Mouse (Mus musculus): ENCODE results near the gene Ppp1r1b.

Gene Ppp1r1b

DNA sequence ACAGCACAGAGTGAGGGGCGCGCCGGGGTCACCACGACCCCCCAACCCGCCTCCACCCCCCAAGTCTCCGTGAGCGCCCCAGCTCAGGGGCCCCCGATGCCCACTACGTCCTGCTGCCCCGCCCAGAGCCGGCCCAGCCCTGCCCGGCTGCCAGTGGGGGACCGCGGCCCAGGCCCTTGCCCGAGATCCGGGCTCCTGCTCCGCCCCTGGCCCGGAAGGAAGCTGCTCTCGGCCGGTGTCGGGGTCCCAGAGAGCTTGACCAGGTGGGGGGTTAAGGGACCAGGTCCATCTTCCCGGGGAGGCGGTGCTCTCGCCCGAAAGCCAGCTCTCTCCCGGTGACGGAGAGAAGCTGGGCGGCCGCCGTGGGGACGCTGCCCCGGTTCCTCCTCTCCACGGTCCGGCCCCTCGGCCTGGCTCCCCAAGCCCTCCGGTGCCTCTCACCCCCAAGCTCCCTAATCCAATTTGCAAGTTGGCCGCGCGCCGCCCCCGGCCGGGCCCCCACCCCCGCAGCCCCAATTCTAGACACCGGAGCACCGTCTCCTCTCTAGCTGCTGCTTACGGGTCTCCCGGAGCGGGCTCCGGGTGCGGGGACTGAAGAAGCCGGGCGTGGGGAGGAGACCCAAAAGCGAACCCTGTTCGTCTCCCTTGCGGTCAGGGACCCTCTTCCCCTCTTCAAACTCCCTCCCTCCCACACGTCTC is 19.7 kb upstream of the Ppp1r1b start:
- no peak for DNase-seq (ENCODE audit: low spot score)

DNA sequence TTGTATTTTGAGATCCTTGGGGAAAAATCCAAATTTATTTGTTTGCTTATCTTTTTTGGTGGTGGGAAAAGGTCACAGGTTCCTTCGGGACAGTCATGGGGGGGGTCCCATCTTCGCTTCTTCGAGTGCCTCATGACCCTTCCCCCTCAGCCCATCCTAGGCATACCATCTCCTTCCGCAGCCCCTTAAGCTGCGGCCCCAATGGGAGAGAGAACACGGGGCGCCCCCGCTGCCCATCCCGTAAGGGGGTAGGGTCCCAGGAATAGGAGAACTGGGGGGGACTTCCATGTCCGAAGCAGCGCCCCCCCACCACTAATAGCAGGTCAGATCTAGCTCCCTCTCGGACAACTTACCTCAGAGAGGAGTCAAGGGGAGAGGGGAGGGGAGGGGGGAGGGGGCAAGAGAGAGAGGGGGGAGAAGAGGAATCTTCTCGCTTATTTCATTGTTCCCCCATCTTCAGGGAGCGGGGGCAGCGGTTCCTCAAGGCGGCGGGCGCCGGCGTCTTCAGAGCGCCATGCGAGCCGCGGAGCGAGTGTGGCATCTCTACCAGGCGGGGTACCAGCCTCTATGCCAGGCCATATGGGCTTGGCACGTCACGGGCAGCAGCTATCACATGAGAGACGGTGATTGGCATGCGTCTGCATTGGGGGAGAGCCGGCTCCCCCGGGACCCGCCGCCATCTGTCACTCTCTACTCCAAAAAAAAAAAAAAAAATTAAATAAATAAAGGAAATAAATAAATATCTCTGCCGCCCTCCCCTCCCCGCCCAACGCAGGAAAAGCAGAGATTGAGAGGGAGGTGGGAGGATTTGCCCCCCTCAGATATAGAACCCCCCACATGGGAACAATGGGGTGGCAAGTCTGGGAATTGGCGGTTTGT is 18.9 kb upstream of the Ppp1r1b start, which contains the start of gene Neurod2:
Gene Neurod2 (minus strand): TSS at position 568 of the 879 bp plus-strand sequence.
- peak; percentile 83 for DNase-seq (ENCODE audit: low spot score)

DNA sequence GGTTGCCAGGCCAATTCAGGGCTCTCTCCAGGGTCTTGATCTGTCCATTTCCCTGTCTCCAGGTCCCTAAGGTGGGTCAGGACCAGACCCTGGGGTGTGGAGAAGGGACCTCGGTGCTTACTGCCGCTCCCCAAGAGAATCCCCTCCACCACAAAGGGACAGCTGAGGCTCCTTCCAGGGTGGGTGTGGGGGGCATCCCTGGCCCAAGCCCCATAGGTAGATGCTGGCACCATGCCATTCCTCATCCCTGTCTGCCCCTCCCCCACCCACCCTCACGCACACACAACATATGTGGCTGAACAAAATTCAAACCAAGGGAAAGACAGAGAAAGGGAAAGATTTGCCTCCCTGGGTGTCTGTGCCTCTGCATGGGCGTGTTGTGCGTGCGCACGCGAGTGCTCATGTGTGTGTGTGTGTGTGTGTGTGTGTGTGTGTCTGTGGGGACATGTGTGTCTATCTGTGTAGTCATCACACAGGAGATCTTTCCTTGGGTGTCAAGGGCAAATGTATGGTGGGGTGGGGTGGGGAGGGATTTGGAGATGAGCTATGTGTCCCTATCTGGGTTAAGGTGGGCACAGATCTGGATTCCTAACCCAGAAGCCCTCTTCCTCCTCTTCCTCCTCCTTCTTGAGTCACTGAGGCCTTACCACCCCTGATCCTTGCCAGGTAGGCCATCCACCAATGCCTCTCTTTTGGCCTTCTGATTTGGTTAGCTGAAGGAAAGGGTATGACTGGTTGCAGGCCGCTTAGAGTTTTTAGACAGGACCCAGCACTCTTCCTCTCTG is 18.1 kb upstream of the Ppp1r1b start:
- peak; percentile 37 for DNase-seq (ENCODE audit: low spot score)

DNA sequence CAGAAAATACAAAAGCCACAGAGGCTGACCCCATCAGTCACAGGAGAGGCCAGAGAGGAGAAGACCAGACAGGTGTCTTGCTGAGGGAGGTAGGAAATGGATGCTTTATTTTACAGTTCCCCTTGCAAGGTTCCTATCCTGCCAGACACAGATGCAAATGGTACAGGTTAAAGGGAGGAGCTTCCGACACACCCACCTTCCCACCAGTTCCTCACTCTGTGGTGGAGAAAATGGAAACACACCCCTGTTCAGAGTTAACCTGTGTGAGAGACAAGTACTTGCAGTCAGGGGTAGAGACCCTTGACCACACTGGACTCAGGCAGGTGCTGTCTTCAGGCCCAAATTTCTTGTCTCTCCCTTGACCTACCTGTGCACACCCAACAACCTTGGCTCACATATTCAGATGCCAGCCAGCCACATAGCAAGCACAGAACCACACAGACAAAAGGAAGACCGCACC is 17.4 kb upstream of the Ppp1r1b start:
- no peak for DNase-seq (ENCODE audit: low spot score)

DNA sequence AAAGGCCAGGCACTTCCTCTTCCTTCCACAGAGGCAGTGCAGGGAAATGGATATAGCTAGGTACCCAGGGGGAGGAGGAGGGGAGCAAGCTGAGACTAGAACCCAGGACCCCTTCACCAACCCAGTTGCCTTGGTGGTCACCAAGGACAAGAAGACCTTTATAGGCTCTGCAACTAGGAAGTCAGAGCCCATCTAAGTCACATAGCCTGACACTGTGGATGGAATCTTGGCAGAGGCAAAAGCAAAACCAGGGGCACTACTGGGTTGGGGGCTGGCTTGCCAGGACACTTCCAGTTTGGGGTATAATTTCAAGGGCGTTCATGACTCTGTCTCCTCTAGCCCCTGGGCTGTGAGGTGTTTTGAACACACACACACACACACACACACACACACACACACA is 16.8 kb upstream of the Ppp1r1b start:
- no peak for DNase-seq (ENCODE audit: low spot score)

DNA sequence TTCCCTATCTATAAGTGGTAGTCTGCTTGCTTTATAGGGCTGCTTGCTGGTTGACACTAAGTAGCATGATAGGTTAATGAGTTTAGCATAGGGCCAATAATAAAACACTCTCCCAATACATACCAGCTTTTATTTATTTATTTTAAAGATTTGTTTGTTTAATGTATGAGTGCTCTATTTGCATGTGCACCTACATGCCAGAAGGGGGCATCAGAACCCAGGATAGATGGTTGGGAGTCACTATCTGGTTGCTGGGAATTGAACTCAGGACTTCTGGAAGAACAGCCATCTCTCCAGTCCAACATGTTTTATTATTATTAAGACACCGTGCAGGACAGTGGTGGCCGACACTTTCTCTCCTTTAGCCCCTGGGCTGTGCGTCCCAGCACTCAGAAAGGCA is 16.0 kb upstream of the Ppp1r1b start:
- DNase-seq (ENCODE audit: low spot score): no peak

DNA sequence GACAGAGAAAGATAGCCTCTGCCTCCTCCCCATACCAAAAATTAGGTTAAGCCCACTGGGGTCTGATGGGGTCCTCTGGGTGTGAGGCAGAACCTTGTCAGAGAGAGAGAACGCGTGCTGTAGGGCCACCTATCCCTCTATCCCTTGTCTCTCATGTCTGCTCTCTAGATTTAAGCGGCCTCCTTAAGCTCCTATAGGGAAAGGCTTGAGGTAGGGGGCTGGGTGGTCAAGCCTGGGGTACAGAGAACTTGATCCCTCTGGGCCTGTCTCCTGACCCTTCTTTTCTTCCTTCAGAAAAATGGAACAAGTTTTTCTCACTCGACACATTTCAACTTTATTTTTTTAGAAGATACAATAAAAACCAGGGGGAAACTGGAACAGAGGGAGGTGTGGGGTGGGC is 15.4 kb upstream of the Ppp1r1b start:
- DNase-seq (ENCODE audit: low spot score): no peak

DNA sequence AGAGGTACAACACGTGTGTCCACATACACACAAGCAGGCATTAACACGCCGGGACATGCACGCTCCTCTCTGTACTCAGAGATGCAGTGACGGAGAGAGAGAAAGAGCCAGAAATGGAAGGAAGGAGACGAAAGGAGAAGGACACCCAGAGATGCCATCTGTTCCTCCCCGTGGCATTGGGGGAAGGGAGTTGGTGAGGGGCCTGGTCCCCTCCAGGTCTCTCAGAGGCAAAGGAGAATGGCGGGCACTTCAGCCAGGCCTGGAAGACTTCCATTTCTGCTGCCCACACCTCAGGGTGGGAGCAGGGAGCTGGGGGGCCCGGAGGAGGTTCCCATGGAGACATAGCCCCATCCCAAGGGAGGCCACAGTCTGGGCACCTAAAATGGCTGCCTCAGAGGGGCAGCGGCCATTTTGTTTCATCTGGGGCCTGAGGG is 14.9 kb upstream of the Ppp1r1b start:
- DNase-seq (ENCODE audit: low spot score): no peak

DNA sequence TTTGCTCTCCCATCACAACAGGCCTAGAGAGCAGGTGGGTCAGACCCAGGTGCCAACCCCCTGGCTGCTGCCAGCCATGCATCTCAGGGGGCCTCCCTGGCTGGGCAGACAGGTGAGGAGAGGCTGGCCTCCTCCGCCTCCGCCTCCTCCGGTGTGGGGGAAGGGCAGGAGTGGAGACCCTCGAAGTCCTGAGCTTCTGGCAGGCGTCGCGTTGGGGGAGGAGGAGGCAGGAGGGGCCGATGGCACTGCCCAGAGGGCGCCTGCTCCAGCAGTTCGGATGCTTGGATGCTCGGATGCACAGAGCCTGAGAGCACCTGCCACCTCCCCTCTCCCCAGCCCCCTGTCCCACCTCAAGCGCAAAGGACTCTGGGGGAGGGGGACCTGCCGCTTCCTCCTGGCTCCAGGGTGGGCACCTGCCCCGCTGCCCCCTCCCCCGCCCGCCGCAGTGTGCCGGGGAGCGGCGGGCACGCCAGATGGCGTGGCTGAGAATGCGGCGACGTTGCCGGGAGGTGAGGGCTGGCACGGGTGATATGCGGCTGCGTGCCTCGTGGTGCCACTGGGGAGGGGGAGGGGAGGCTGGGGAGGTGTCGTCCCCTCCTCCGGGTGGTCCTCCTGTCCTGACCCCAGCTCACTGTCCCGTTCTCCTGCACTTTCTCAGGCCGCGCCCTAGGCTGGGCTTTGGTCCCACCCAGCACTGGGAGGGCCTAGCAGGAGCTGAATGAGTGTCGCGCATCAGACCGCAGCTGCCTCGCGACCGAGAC is 14.0 kb upstream of the Ppp1r1b start:
- DNase-seq (ENCODE audit: low spot score): no peak

DNA sequence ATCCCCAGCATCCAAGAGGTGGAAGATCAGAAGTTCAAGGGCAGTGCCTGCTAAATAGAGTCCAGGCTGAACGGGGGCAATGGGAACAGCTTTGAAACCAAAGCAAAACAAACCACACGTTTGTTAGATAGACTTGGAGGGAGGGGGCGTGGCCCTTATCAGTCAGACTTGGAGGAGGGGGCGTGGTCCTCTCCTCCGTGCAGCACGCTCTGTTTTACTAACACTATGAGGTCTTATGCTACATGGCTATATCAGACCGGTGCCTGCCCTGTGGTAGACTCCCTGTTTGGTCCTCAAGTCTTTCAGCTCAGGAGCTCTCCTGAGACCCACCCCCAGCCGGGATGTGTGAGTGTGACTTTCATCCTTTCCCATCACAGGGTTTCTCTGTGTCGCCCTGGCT is 13.0 kb upstream of the Ppp1r1b start:
- DNase-seq (ENCODE audit: low spot score): no peak

DNA sequence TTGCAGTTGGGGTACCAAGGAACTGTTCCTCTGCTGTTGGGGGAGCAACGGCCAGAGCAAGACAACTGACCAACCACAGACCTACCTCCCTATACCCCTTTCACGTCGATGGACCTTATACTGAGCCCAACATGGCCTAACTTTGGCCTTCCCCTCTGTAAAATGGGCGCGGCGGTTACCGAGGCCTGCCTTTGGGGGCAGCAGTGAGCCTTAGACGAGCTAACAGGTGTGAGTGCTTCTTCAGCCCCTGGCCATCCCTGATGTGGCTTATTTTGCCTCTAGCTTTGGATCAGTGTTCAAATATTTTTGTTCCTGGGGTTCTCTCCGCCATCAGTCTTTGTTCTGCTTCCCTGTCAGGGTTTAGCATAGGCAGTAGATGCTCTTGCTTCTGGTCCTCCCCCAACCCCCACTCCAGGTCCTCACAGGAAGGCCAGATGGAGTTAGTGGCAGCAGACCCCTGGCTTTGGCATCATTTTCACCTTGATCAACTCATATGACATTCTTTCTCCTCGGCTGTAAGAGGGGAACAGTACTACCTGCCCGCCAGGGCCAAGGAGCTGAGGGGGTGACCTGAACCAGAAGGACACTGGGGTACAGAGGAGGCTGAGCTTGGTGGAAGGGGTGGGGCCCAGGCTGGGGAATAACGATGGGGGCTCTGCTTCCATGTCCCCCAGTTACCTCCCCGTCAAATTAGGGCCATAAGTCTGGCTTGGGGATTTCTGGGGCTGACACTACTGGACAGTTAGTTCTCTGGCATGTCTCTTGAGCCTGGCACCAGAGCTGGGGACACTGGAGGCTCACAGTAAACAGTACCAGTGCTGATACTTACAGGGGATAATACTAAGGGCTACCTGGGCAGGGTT is 11.7 kb upstream of the Ppp1r1b start:
- no peak for DNase-seq (ENCODE audit: low spot score)

DNA sequence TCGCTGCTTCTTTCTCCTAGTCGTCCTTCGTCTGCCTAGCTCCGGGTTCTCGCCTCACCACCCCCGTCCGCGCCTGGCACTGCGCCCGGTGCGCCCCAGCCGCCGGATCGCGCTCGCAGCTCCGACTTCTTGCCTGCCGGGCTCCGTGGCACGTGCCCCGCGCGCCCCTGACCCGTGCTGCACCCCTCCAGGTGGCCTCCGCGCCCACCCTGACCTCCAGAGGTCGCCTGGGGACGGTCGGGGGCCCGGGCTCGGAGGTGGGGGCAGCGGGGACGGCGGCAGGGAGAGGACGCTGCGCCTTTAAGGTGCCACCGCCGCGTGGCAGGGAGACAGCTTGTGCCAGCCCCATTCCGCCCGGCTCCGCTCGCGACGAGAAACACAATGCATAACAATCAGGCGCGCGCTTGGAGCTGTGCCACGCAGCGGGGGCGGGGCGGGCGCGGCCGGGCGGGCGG is 9.7 kb upstream of the Ppp1r1b start:
- DNase-seq (ENCODE audit: low spot score): peak; percentile 73

DNA sequence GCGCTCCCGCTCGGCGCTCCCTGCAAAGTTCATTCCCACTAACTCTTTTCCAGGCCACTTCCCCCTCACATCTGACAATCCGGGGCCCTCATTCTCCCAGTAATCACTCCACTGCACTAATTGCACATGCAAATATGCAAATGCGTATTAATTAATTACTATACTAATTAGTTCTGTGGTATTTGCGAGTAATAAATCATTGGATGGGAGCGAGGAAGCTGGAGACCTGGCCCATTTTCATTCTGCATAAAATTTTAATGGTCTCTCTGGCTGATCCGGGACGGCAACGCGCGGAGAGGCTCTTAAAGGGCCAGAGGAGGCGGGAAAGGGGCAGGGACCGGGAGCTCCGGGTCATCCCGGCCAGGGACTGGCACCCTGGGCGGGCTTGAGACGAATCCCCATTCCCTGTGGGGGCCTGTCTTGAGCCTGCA is 9.1 kb upstream of the Ppp1r1b start:
- DNase-seq (ENCODE audit: low spot score): no peak

DNA sequence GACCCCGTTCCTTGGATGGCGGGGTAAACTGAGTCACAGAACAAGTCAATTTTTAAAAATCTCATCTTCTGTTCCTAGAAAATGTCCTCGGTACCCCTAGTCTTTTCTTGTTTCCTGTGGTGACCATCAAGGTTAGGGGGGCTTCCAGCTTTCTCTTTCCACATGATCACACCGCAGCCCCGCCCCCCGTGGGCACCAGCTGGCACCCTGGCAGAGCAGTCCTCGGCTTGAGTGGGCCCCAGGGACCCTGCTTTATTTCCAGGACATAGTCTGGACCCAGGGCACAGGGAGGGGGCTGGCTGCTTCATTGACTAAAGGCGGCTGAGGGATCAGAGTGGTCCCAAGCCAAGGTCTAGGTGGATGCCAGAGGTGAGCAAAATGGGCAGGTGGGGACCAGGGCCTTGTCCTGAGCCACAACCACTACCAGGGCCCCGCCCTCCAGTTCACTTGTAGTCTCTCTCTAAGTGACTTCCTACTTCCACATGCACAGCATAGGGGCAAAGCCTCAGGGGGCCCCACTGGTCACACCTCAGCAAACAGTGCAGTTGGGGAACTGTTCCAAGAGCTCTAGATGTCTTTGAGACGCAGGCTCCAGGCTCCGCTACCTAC is 8.4 kb upstream of the Ppp1r1b start:
- DNase-seq (ENCODE audit: low spot score): no peak

DNA sequence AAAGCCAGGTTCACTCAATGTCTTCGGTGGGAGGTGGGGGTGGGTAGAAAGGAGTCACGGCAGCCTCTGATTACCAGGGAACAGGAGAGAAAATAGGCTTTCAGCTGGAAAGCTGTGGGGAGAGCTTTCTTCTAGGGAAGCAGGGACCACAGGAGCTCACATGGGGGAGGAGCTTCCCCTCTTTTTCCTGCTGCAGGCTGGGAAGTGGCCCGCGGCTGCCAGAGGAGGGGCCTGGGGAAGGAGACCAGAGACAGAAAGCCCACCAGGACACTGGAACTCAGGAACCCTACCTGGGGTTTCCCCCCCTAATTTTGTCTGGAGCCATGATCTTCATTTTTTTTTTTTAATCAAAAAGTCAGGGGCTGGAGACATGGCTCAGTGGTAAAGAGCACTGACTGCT is 7.6 kb upstream of the Ppp1r1b start:
- DNase-seq (ENCODE audit: low spot score): no peak

DNA sequence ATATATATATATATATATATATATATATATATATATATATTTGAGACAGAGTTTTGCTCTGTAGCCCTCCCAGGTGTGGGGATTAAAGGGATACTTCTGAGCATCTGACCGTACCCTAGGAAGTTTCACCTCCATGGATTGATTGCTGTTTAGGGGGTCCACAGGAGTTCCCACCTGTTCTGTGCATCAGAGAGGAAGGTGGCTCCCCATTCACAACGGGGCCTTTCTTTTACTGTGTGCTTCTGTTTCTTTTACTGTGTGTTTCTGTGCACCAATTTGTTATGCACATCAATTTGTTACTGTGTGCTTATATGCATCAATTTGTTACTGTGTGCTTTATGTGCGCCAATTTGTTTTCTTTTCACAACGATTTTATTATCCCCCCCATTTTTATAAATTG is 7.0 kb upstream of the Ppp1r1b start:
- DNase-seq (ENCODE audit: low spot score): no peak

DNA sequence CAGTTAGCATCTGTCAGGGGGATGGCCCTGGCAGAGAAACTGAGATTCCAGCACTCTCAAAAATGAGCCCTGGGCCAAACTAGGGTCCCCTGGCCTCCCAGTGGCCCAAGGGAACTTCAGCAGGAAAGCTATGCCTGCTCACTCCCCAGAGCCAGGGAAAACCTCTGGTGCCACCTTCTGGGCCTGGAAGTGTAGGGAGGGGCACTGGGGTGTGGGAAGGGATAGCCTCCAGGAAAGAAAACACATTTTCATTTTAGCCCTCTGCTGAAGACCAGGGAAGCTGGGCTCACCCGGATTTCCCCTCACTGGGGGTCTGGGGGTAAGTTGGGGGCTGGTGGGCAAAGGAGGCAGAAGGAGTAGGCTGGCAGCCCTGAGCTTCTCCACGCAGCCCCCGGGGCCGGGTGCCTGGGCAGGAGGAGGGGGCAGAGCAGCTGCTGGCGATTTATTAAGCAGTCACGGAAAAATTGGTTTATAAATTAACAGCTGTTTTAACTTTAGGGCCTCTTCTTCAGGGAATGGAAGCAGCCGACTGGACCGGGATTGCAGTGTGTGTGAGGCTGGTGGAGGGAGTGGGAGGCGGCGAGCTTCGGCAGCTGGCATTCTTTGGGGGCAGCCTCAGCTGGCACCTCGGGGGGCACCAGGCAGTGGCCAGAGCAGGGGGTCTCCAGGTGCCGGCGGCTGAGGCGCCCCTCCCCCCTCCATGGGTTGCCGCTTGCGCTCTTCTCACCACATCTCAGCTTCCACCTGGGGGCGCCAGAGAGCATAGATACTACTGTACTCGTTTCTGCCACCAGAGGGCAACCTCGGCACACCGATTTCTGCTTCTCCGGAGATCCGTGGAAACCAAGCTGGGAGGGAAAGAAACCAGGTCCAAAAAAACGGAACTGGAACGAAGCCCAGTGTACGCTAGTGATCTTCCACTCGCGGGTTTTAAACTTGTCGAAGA is 5.9 kb upstream of the Ppp1r1b start:
- peak; percentile 98 for DNase-seq (ENCODE audit: low spot score)

DNA sequence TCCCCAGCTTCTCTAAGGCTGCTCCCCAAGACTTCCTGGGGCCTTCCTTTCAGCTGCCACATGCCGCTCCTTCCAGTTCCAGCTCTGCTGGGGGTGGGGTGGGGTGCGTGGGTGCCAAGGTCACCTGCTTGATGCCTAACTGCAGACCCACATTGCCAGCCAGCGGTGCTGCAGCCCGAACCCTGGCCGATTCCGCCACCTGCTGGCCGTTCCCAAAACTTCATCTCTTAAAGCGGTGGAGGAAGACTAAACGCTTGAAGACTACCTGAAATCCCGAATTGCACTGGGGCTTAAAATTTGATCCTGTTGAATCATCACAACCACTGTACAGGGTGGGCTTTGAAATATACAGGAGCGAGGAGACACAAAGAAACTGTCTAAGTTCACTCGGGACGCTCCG is 3.0 kb upstream of the Ppp1r1b start:
- DNase-seq (ENCODE audit: low spot score): peak; percentile 83

DNA sequence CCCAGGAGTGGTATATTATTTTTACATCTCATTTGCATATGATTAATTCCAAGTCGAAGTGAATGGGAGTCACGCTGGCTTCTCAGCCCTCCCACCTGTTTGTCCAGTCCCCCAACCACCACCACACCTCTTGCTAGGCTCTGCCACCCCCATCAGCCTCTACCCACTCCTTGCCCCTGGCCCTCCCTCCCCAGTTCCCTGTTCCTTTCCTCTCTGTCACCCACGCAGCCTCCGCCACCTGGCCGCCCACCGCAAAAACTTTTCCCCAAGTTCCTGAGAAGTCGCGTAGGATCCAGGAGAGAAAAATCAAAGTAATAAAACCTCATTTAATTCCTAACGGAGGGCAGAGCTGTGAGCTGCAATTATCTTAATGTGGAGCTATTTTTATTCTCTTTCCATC is 2.0 kb upstream of the Ppp1r1b start:
- DNase-seq (ENCODE audit: low spot score): no peak
